Mouse (Mus musculus) olfactory bulb, adult 2 months (tissue): ENCODE data around the gene Tsr1. TPM values are rescaled to one million over a fixed set of nuclear protein-coding genes. Genes with fewer than 3 reads are reported as not detected.

Experiments used
- H3K27ac ChIP-seq: fragments of 200-500 bp; 2 replicates; pipeline ENCODE4 v1.5.1; 2012; ENCODE audit warnings: low read depth, low read length; ENCODE audit not compliant: insufficient read depth
- H3K4me1 ChIP-seq: fragments of 200-500 bp; 2 replicates; pipeline ENCODE4 v1.6.1; 2012; ENCODE audit warnings: low read length; ENCODE audit not compliant: control insufficient read depth, insufficient read depth
- H3K4me3 ChIP-seq: fragments of 200-500 bp; 2 replicates; pipeline ENCODE4 v1.5.1; 2012; ENCODE audit warnings: mild to moderate bottlenecking, low read depth, low read length, moderate library complexity; ENCODE audit not compliant: insufficient read depth
- CTCF ChIP-seq: fragments of 200-500 bp; IDR thresholded peaks from 2 replicates; pipeline ENCODE4 v1.5.1; 2012; ENCODE audit warnings: low read depth, mild to moderate bottlenecking, low read length, moderate library complexity; ENCODE audit not compliant: insufficient read depth
- POLR2A ChIP-seq: fragments of 200-500 bp; IDR thresholded peaks from 2 replicates; pipeline ENCODE4 v1.6.1; 2012; ENCODE audit warnings: mild to moderate bottlenecking, low read depth, low read length, moderate library complexity; ENCODE audit not compliant: insufficient read depth
- WGBS: fragments of 180-500 bp; shearing (Covaris S2); methylation state at CpG from one replicate; pipeline ENCODE4 v1.1.7; 2018; 5-methylcytosine and 5-hydroxymethylcytosine counted together
- polyA plus RNA-seq: library from polyadenylated mRNA; stranded (reverse); fragments of >200 nt; gene quantifications from 2 replicates; pipeline ENCODE4 v1.2.4, GENCODE M21; 2012; ENCODE audit warnings: low replicate concordance; ENCODE audit not compliant: missing spikeins, insufficient read depth, insufficient read length

Gene Tsr1
- polyA plus RNA-seq, 1 experiment, result not detected

DNA sequence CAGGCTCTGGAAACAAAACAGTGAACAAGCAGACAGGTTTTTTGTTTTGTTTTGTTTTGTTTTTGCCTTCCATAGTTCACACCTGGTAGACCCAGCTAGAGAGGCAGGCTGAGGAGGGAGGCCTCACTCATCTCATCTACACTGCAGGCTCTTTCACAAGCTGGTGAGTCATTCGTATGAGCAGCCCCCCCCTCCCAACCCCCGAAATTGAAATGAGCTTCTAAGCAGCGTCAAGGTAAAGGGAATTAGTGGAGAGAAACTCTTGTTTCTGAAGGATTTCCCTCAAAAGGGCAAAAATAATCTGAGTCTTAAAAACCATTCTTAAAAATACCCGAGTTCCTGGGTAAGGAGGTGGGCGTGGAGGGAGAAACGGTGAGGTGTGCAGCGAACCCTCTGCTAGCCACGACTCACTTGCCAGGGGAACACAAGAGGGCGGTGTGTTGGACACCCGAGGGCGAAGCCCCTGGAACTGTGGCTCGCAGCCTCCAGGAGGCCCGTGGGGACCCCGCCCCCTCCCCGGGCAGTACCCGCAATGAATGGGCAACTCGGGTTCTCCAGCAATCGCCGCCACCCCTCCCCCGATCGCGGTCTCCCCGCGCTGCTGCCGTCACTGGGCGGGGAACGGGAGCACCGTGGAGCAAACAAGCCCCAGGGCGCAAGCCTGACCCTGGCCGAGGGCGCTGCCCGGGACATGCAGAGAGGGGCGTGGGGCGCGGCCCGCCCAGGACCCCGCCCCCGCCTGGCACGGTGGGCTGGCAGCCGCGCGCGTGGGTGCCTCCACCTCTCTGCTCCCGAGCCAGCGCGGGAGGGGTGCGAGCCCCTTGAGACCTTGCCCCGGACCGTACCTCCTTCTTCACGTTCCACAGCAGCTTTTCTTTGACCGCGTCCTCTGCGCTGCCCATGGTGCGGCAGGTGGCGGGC lies 1.6 kb upstream of the Tsr1 start:
- under 1% methylated on average over 55 of the region's 55 CpGs for WGBS
- no peak for TF ChIP-seq CTCF
- TF ChIP-seq POLR2A, result no peak; the same call in 1 of the 2 replicates
- Histone ChIP-seq H3K4me3 (peak overlapping the region; percentile 92), H3K27ac (peak overlapping the region; percentile 77), H3K4me1 (peaks cover 4% of the 10 kb centered on the region)

DNA sequence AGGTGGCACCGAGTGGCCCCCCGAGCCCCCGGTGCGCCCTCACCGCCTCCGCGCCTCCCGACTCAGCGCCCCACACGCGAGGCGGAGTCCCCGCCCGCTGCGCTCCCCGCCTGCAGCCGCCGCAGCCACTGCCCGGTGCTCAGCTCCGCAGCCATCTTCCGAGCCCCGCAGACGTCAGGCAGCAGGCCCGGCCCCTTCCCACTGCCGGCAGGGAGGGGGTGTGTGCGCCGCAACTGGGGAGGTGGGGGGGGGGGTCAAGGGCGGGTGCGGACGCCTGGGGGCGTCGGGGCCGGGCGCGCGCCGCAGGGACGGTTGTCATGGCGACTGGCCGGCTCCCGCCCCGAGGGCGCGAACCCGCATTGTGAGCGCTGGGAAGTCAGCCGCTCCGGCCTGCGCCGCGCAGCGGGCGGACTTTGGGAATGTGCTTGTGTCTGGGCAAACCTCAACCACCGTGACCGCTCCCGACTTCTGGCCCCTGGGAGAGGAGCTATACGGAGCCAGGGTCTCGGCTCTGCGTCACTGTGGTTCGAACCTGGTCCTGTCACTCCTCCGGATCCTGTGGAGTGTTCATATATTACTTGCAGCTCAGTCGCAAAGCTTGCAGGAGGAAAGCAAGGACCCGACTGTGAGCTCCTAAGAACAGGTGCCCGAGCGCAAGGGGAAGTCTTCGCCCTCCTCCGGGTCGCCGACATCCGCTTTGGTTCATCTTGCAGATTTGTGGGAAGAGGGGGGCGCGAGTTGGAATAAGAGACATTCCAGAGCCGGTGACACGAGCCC lies 782 bp upstream of the Tsr1 start, which contains the start of gene Sgsm2:
Gene Sgsm2 (minus strand): TSS at position 160 of the 777 bp plus-strand sequence.
- WGBS, result 1% methylated on average over 74 of the region's 74 CpGs
- H3K4me3 ChIP-seq, result peak within 1 kb of the TSS; percentile 92
- TF ChIP-seq CTCF (no peak), POLR2A (peak; percentile 35; the same call in 1 of the 2 replicates)
- H3K4me1 ChIP-seq, result peaks cover 4% of the 10 kb centered on the region
- peak within 1 kb of the TSS; percentile 90 for H3K27ac ChIP-seq

DNA sequence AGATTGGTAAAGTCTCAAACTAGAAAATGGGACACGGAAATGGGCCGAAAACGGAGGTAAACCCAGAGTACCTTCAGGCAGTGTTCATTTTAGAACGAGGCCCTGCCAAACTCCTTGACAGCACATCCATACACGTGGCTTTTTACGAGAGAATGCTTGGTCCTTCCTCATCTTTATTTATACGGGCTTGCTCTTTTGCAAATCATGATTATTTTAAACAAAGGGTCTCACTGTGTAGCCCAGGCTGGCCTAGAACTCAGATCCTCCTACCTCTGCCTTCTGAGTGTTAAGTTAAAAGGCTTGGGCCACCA lies 601 bp downstream of the Tsr1 start:
- TF ChIP-seq POLR2A, result no peak
- no peak for TF ChIP-seq CTCF
- under 1% methylated on average over 7 of the region's 7 CpGs for WGBS
- Histone ChIP-seq H3K4me3 (peak overlapping the region; percentile 92), H3K27ac (no peak overlapping the region), H3K4me1 (peaks cover 4% of the 10 kb centered on the region)

DNA sequence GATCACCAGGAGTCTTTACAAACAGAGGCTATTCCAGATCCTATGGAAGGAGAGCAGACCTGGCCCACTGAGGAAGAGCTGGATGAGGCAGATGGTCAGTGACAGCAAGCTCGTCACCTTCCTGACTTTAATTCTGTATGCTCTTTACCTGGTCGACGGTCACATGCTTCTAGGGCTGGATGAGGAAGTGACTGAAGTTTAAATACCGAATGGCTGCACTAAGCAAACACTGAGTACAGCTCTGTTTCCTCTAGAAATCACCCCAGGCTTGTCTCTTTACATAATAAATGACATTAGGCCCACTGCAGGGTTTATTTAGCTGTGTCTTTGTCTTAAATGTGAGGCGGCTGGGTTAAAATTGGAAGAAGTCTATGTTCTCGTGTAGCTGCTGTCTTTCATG lies 3.7 kb downstream of the Tsr1 start:
- no peak for TF ChIP-seq POLR2A
- TF ChIP-seq CTCF, result no peak
- Histone ChIP-seq H3K4me1 (peaks cover 2% of the 10 kb centered on the region; the same call in 1 of the 2 replicates), H3K27ac (no peak overlapping the region), H3K4me3 (no peak overlapping the region)
- 85% methylated on average over 6 of the region's 6 CpGs for WGBS

DNA sequence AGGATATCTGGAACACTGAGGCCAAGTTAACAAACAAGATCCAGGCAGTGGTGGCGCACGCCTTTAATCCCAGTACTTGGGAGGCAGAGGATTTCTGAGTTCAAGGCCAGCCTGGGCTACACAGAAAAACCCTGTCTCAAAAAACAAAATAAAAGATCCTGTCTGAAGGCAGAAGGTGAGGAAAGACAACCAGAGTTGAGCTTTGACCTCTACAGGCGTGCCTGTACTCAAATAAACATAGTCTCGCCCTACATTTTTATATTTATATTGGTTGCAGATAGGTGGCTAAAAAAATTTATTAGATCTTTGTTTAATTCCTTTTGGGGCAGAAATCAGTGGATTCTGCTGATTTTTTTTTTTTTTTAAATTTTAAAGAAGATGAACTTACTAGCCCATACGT lies 4.5 kb downstream of the Tsr1 start:
- 94% methylated on average over 5 of the region's 5 CpGs for WGBS
- H3K4me3 ChIP-seq, result no peak overlapping the region

DNA sequence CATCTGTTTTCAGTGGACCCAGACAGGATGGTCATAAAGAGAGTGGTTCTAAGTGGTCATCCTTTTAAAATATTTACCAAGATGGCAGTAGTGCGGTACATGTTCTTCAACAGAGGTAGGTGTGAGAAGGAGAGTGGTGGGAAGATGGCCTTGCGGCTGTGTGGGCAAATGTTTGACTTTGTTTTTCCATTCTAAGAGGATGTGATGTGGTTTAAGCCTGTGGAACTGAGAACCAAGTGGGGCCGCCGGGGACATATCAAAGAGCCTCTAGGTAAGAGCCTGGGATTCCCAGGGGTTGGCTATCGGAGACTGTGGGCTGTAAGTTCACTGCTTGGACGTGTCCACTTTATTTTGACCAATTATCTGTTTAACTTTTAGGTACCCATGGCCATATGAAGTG lies 10.0 kb downstream of the Tsr1 start:
- Histone ChIP-seq H3K4me3 (no peak overlapping the region), H3K4me1 (no peaks in the 10 kb centered on the region), H3K27ac (no peak overlapping the region)
- WGBS, result 96% methylated on average over 6 of the region's 6 CpGs
- TF ChIP-seq CTCF, result no peak
- no peak for TF ChIP-seq POLR2A

More for the DNA sequence above, 4.5 kb downstream of the Tsr1 start:
- TF ChIP-seq CTCF (no peak), POLR2A (no peak)
- no peak overlapping the region for H3K27ac ChIP-seq
- peaks cover 2% of the 10 kb centered on the region; the same call in 1 of the 2 replicates for H3K4me1 ChIP-seq

DNA sequence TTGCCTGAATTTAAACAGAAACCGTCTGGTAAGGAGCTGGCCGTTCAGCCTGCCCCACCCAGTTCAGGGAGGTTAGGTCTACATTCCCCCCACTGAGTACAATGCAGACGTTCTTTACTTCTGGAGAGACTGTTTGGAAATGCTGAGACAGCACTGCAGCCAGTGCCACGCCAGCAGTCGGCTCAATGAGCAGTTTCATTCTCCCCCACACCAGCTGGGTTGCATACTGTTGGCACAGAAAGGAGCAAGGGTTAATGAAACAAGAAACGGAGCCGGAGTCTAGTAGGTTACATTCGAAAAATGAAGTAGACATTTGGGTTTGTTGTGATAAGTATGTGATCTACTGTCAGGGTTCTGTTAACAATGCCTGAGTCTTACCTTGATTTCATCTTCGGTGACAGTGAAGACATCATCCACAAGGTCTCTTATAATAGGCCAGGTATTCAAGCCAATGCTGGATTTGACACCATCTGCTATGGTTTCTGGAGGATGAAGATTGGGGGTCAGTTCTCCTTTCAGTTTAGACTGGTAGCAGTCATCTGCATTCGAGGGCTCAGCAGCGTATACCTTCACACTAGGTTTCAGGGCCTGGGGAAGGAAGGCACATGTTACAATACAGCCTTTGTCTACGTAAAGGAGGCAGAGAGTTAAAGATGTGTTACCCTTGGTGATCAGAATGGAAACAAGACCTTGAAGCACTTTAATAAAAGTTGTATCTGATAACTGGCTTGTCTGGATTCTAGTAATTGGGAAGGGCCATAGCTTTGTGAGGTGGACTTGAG lies 10.9 kb downstream of the Tsr1 start:
- Histone ChIP-seq H3K4me3 (no peak overlapping the region), H3K4me1 (no peaks in the 10 kb centered on the region), H3K27ac (no peak overlapping the region)
- no peak for TF ChIP-seq CTCF
- TF ChIP-seq POLR2A, result no peak
- 75% methylated on average over 12 of the region's 12 CpGs for WGBS

DNA sequence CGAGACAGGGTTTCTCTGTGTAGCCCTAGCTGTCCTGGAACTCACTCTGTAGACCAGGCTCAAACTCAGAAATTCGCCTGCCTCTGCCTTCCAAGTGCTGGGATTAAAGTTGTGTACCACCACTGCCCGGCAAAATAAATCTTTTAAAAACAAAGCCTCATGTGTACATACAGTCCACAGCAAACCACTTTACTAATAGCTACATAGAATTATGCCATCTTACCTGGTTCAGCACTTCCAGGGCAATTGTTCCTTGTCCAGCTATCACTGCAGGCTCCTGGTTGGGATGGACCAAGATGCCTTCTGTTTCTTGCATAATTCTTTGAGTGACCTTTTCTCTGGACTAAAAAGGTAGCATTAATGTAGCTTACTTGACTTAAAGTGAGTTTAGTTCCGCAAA lies 12.1 kb downstream of the Tsr1 start:
- no peak for TF ChIP-seq POLR2A
- TF ChIP-seq CTCF, result no peak
- Histone ChIP-seq H3K27ac (no peak overlapping the region), H3K4me3 (no peak overlapping the region), H3K4me1 (no peaks in the 10 kb centered on the region)
- WGBS, result 93% methylated on average over 4 of the region's 4 CpGs

DNA sequence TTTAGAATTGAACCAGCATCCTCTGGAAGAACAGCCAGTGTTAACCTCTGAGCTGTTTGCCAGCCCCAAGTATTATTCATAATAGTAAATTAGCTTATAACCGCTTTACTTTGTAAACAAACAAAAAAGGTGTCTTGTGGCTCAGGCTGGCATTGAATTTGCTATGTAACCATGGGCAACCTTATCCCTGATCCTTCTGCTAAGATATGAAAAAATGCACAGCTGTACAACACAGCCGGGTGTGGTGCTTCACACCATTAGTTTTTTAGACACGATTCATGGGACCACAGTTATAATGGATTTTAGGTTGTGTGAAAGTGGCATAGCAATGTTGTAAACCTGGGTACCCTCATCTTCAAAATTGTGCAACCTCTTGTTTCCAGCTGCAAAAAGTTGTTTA lies 14.6 kb downstream of the Tsr1 start:
- Histone ChIP-seq H3K27ac (no peak overlapping the region), H3K4me1 (no peaks in the 10 kb centered on the region), H3K4me3 (no peak overlapping the region)
- TF ChIP-seq POLR2A (no peak), CTCF (no peak)
- 81% methylated on average over 3 of the region's 3 CpGs for WGBS
